Mouse (Mus musculus) hindbrain, postnatal 0 days (tissue): ENCODE data around the gene Eps8l3. TPM values are rescaled to one million over a fixed set of nuclear protein-coding genes. Genes with fewer than 3 reads are reported as not detected.
A peak's percentile ranks its signal among the peaks of the same experiment; 100 is the strongest.

Experiments
- ATAC-seq: fragments of 200-750 bp; cut with Nextera tagmentation; 2 replicates; pipeline ENCODE4 v1.8.0; 2017; ENCODE audit warnings: mild to moderate bottlenecking, moderate TSS enrichment, moderate library complexity
- DNase-seq: peaks from one replicate; pipeline ENCODE4 v3.0.0-alpha.2; 2015; ENCODE audit warnings: low spot score
- H3K27ac ChIP-seq: fragments of 300-500 bp; sonication (generic); 2 replicates; pipeline ENCODE4 v1.5.1; 2014; ENCODE audit warnings: mild to moderate bottlenecking
- H3K27me3 ChIP-seq: fragments of 300-500 bp; sonication (generic); 2 replicates; pipeline ENCODE4 v1.6.1; 2014; ENCODE audit warnings: low read length, mixed read lengths; ENCODE audit not compliant: insufficient read depth
- H3K36me3 ChIP-seq: fragments of 300-500 bp; sonication (generic); 2 replicates; pipeline ENCODE4 v1.6.1; 2014; ENCODE audit warnings: low read length, mixed read lengths; ENCODE audit not compliant: insufficient read depth
- H3K4me1 ChIP-seq: fragments of 300-500 bp; sonication (generic); 2 replicates; pipeline ENCODE4 v1.6.1; 2014; ENCODE audit warnings: antibody characterized with exemption, low read length, mixed read lengths; ENCODE audit not compliant: insufficient read depth
- H3K4me2 ChIP-seq: fragments of 300-500 bp; sonication (generic); 2 replicates; pipeline ENCODE4 v1.6.1; 2014; ENCODE audit warnings: low read depth, mild to moderate bottlenecking, low read length, moderate library complexity, mixed read lengths
- H3K4me3 ChIP-seq: fragments of 300-500 bp; sonication (generic); 2 replicates; pipeline ENCODE4 v1.5.1; 2014; ENCODE audit warnings: low read length
- H3K9ac ChIP-seq: fragments of 300-500 bp; sonication (generic); replicated peaks from 2 replicates; pipeline ENCODE4 v1.6.1; 2014; ENCODE audit warnings: mild to moderate bottlenecking, low read length, moderate library complexity, mixed read lengths
- H3K9me3 ChIP-seq: fragments of 300-500 bp; sonication (generic); 2 replicates; pipeline ENCODE4 v1.6.1; 2016; ENCODE audit warnings: low read length, mixed read lengths
- CTCF ChIP-seq: IDR thresholded peaks from 2 replicates; pipeline ENCODE4 v1.5.1; 2016; ENCODE audit warnings: antibody characterized with exemption, control low read depth, low read depth
- WGBS: fragments of 180-500 bp; shearing (Covaris S2); extraction: QIAGEN DNeasy Blood & Tissue Kit; methylation state at CpG from one replicate; pipeline ENCODE4 v1.1.7; 2014; 5-methylcytosine and 5-hydroxymethylcytosine counted together
- polyA plus RNA-seq: library from polyadenylated mRNA; unstranded; fragments of >200 nt; fragmentation: Nextera tagmentation; extraction: Ambion mirVana; gene quantifications from 2 replicates; pipeline ENCODE4 v1.2.1, GENCODE M21; 2015
- total RNA-seq: library from RNA; depleted of rRNA; stranded (reverse); fragments of >200 nt; gene quantifications from 2 replicates; pipeline ENCODE4 v1.2.3, GENCODE M21; 2014

Eps8l3 gene
- total and polyA plus RNA-seq, 2 experiments from 2014 or later, result not detected

DNA sequence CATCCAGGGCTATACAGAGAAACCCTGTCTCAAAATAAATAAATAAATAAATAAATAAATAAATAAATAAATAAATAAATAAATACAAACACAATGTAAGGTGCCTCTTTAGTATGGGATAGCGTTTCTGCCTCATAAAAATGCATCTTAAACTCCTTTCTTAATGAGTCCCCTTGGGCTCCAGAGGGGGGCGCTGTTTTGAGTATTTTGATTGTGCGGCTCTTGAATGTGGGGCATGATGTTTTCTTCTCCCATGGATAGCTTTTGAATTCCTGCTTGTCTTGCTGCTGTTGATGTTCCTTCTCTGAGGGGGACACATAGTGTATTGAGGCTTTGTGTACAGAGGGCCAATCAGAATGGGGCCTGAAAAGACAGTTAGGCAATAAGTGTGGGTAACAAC lies 40.1 kb downstream of the Eps8l3 start:
- H3K27ac ChIP-seq, result no peak overlapping the region
- H3K4me2 ChIP-seq, result no peak overlapping the region
- no peak overlapping the region for H3K9ac ChIP-seq
- no peaks in the 10 kb centered on the region for H3K36me3 ChIP-seq
- H3K9me3 ChIP-seq, result no peaks in the 10 kb centered on the region
- peak; percentile 12 for DNase-seq
- no peak overlapping the region for H3K4me3 ChIP-seq
- no peaks in the 10 kb centered on the region for H3K27me3 ChIP-seq
- 85% methylated on average over 3 of the region's 3 CpGs for WGBS
- 0 out of 2 replicates have a peak, but pooled peaks have one; percentile 21 for ATAC-seq
- peak; percentile 46 for TF ChIP-seq CTCF
- no peaks in the 10 kb centered on the region for H3K4me1 ChIP-seq

GRCm38 (mm10) chr3:107917783-107918408 lies 40.9 kb downstream of the Eps8l3 start:
- DNase-seq (peak; percentile 86), ATAC-seq (peak; percentile 77)
- H3K27ac ChIP-seq, result no peak overlapping the region
- H3K9me3 ChIP-seq, result no peaks in the 10 kb centered on the region
- TF ChIP-seq CTCF, result peak; percentile 83
- H3K4me1 ChIP-seq, result no peaks in the 10 kb centered on the region
- no peak overlapping the region for H3K4me2 ChIP-seq
- WGBS, result 59% methylated on average over 7 of the region's 7 CpGs
- no peaks in the 10 kb centered on the region for H3K36me3 ChIP-seq
- H3K9ac ChIP-seq, result no peak overlapping the region
- H3K27me3 ChIP-seq, result no peaks in the 10 kb centered on the region
- no peak overlapping the region for H3K4me3 ChIP-seq

- H3K9ac ChIP-seq, result no peak overlapping the region
- no peak for DNase-seq
- H3K36me3 ChIP-seq, result no peaks in the 10 kb centered on the region
- H3K4me1 ChIP-seq, result no peaks in the 10 kb centered on the region
- no peaks in the 10 kb centered on the region for H3K27me3 ChIP-seq
- no peak for ATAC-seq
- no peak for TF ChIP-seq CTCF
- no peak overlapping the region for H3K4me2 ChIP-seq
- WGBS, result 92% methylated on average over 5 of the region's 5 CpGs
- H3K4me3 ChIP-seq, result no peak overlapping the region
- no peaks in the 10 kb centered on the region for H3K9me3 ChIP-seq
- H3K27ac ChIP-seq, result no peak overlapping the region
Observed at GRCm38 (mm10) chr3:107920348-107920747, 43.3 kb downstream of the Eps8l3 start.

- H3K4me2 ChIP-seq, result no peak overlapping the region
- no peaks in the 10 kb centered on the region for H3K9me3 ChIP-seq
- H3K4me3 ChIP-seq, result no peak overlapping the region
- TF ChIP-seq CTCF, result no peak
- no peak for DNase-seq
- no peak for ATAC-seq
- no peak overlapping the region for H3K27ac ChIP-seq
- H3K27me3 ChIP-seq, result no peaks in the 10 kb centered on the region
- H3K9ac ChIP-seq, result no peak overlapping the region
- H3K4me1 ChIP-seq, result 0 out of 2 replicates have a peak, but pooled peaks cover 5% of the 10 kb centered on the region
- 92% methylated on average over 3 of the region's 3 CpGs for WGBS
- no peaks in the 10 kb centered on the region for H3K36me3 ChIP-seq
Observed at GRCm38 (mm10) chr3:107925335-107925734, 48.3 kb downstream of the Eps8l3 start.

GRCm38 (mm10) chr3:107927841-107928240 lies 50.8 kb downstream of the Eps8l3 start:
- no peaks in the 10 kb centered on the region for H3K36me3 ChIP-seq
- H3K9ac ChIP-seq, result no peak overlapping the region
- H3K27ac ChIP-seq, result no peak overlapping the region
- no peak for TF ChIP-seq CTCF
- no peaks in the 10 kb centered on the region for H3K27me3 ChIP-seq
- no peaks in the 10 kb centered on the region for H3K9me3 ChIP-seq
- no peak overlapping the region for H3K4me3 ChIP-seq
- ATAC-seq (no peak), DNase-seq (peak; percentile 4)
- no peak overlapping the region for H3K4me2 ChIP-seq
- H3K4me1 ChIP-seq, result peaks cover 5% of the 10 kb centered on the region; the same call in 1 of the 2 replicates
- WGBS, result 52% methylated on average over 3 of the region's 3 CpGs

GRCm38 (mm10) chr3:107928691-107929090 lies 51.7 kb downstream of the Eps8l3 start:
- Histone ChIP-seq H3K9ac (no peak overlapping the region), H3K4me3 (no peak overlapping the region), H3K27me3 (no peaks in the 10 kb centered on the region), H3K27ac (no peak overlapping the region), H3K4me2 (no peak overlapping the region), H3K36me3 (no peaks in the 10 kb centered on the region), H3K9me3 (no peaks in the 10 kb centered on the region), H3K4me1 (peaks cover 5% of the 10 kb centered on the region; the same call in 1 of the 2 replicates)
- TF ChIP-seq CTCF, result no peak
- DNase-seq, result no peak
- ATAC-seq, result no peak
- 77% methylated on average over 11 of the region's 11 CpGs for WGBS

DNA sequence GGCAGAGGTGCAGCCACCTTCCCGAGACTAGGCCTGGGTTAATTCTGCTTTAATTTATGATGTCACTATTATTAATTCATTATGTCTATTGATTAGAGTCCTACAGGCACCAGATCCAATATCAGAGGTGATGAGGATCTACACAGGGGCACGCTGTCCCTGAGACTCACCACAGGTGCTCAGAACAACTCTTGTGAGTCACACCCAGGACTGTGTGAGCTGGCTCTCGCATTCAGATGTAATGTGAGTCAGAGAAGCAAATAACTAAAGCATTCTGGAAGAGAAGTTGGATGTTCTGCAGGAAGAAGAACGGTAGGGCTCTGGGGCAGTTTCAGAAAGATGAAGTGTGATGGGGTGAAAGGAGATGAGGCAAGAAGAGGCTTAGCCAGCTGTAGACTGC lies 52.2 kb downstream of the Eps8l3 start:
- H3K4me1 ChIP-seq, result peaks cover 5% of the 10 kb centered on the region; the same call in 1 of the 2 replicates
- H3K4me2 ChIP-seq, result no peak overlapping the region
- no peaks in the 10 kb centered on the region for H3K27me3 ChIP-seq
- no peak overlapping the region for H3K27ac ChIP-seq
- WGBS, result 92% methylated on average over 4 of the region's 4 CpGs
- DNase-seq (no peak), ATAC-seq (no peak)
- no peak overlapping the region for H3K4me3 ChIP-seq
- TF ChIP-seq CTCF, result no peak
- H3K9me3 ChIP-seq, result no peaks in the 10 kb centered on the region
- no peaks in the 10 kb centered on the region for H3K36me3 ChIP-seq
- H3K9ac ChIP-seq, result no peak overlapping the region
